Mouse (Mus musculus) neural tube, embryonic 13.5 days (tissue): ENCODE measurements around the gene Auts2. TPM values are rescaled to one million over a fixed set of nuclear protein-coding genes. Genes with fewer than 3 reads are reported as not detected.

Source experiments
- ATAC-seq: fragments of 200-750 bp; cut with Nextera tagmentation; 2 replicates; pipeline ENCODE4 v1.8.0; 2017; ENCODE audit warnings: low read depth, mild to moderate bottlenecking, moderate TSS enrichment, moderate library complexity
- H3K27ac ChIP-seq: fragments of 300-500 bp; sonication (generic); replicated peaks from 2 replicates; pipeline ENCODE4 v1.5.1; 2015; ENCODE audit warnings: moderate library complexity, mild to moderate bottlenecking, inconsistent platforms
- H3K27me3 ChIP-seq: fragments of 300-500 bp; sonication (generic); 2 replicates; pipeline ENCODE4 v1.6.1; 2015; ENCODE audit warnings: mild to moderate bottlenecking, inconsistent platforms
- H3K36me3 ChIP-seq: fragments of 300-500 bp; sonication (generic); 2 replicates; pipeline ENCODE4 v1.6.1; 2015; ENCODE audit warnings: mild to moderate bottlenecking, inconsistent platforms
- H3K4me1 ChIP-seq: fragments of 300-500 bp; sonication (generic); replicated peaks from 2 replicates; pipeline ENCODE4 v1.6.1; 2015; ENCODE audit warnings: inconsistent platforms
- H3K4me2 ChIP-seq: fragments of 300-500 bp; sonication (generic); 2 replicates; pipeline ENCODE4 v1.6.1; 2015; ENCODE audit warnings: inconsistent platforms, mild to moderate bottlenecking, moderate library complexity
- H3K4me3 ChIP-seq: fragments of 300-500 bp; sonication (generic); 2 replicates; pipeline ENCODE4 v1.5.1; 2015; ENCODE audit warnings: mild to moderate bottlenecking, inconsistent platforms
- H3K9ac ChIP-seq: fragments of 300-500 bp; sonication (generic); 2 replicates; pipeline ENCODE4 v1.6.1; 2015; ENCODE audit warnings: moderate library complexity, mild to moderate bottlenecking, inconsistent platforms
- H3K9me3 ChIP-seq: fragments of 300-500 bp; sonication (generic); 2 replicates; pipeline ENCODE4 v1.6.1; 2016; ENCODE audit warnings: inconsistent platforms
- WGBS: fragments of 180-500 bp; shearing (Covaris S2); methylation state at CpG from one replicate; pipeline ENCODE4 v1.1.7; 2015; 5-methylcytosine and 5-hydroxymethylcytosine counted together
- polyA plus RNA-seq: library from polyadenylated mRNA; unstranded; fragments of >200 nt; fragmentation: Nextera tagmentation; extraction: Ambion mirVana; gene quantifications from 2 replicates; pipeline ENCODE4 v1.2.1, GENCODE M21; 2015

Gene Auts2
- polyA plus RNA-seq, 1 experiment from 2014 or later: 72.6 TPM

- no peak overlapping the region for H3K4me3 ChIP-seq
- no peak overlapping the region for H3K9ac ChIP-seq
- H3K27ac ChIP-seq: no peak overlapping the region
- WGBS: 92% methylated on average over 10 of the region's 10 CpGs
- no peak overlapping the region for H3K4me2 ChIP-seq
- H3K9me3 ChIP-seq: no peaks in the 10 kb centered on the region
- peaks cover 39% of the 10 kb centered on the region for H3K27me3 ChIP-seq
- no peak for ATAC-seq
- H3K36me3 ChIP-seq: no peaks in the 10 kb centered on the region
- H3K4me1 ChIP-seq: peaks cover 58% of the 10 kb centered on the region
Measured at GRCm38 (mm10) chr5:131593261-131593660, 949.9 kb downstream of the Auts2 start.

GRCm38 (mm10) chr5:131589948-131590467, 953.1 kb downstream of the Auts2 start:
- Histone ChIP-seq H3K9ac (no peak overlapping the region), H3K4me3 (no peak overlapping the region), H3K9me3 (no peaks in the 10 kb centered on the region), H3K4me1 (peaks cover 61% of the 10 kb centered on the region), H3K4me2 (no peak overlapping the region), H3K27ac (no peak overlapping the region), H3K36me3 (no peaks in the 10 kb centered on the region), H3K27me3 (peaks cover 40% of the 10 kb centered on the region)
- WGBS: 93% methylated on average over 6 of the region's 6 CpGs
- no peak for ATAC-seq

- Histone ChIP-seq H3K4me1 (peaks cover 78% of the 10 kb centered on the region), H3K4me3 (peak overlapping the region; percentile 3; the same call in 1 of the 2 replicates), H3K27me3 (peaks cover 36% of the 10 kb centered on the region), H3K4me2 (peak overlapping the region; percentile 45), H3K9ac (peak overlapping the region; percentile 50), H3K27ac (peak overlapping the region; percentile 91), H3K36me3 (no peaks in the 10 kb centered on the region), H3K9me3 (no peaks in the 10 kb centered on the region)
- ATAC-seq: peak; percentile 7
- 15% methylated on average over 5 of the region's 5 CpGs for WGBS
Measured at GRCm38 (mm10) chr5:131586332-131586700, 956.8 kb downstream of the Auts2 start.

- Histone ChIP-seq H3K9me3 (no peaks in the 10 kb centered on the region), H3K4me2 (peak overlapping the region; percentile 45), H3K27ac (peak overlapping the region; percentile 91), H3K4me3 (no peak overlapping the region), H3K9ac (peak overlapping the region; percentile 46), H3K4me1 (peaks cover 78% of the 10 kb centered on the region), H3K36me3 (no peaks in the 10 kb centered on the region), H3K27me3 (peaks cover 31% of the 10 kb centered on the region)
- ATAC-seq: peak; percentile 89
- WGBS: 4% methylated on average over 26 of the region's 26 CpGs
Measured at GRCm38 (mm10) chr5:131585684-131586331, 957.3 kb downstream of the Auts2 start.

- H3K4me3 ChIP-seq: no peak overlapping the region
- H3K27me3 ChIP-seq: peaks cover 18% of the 10 kb centered on the region
- no peaks in the 10 kb centered on the region for H3K36me3 ChIP-seq
- H3K9me3 ChIP-seq: no peaks in the 10 kb centered on the region
- peak overlapping the region; percentile 53 for H3K9ac ChIP-seq
- H3K4me1 ChIP-seq: peaks cover 90% of the 10 kb centered on the region
- peak overlapping the region; percentile 83 for H3K27ac ChIP-seq
- peak overlapping the region; percentile 45 for H3K4me2 ChIP-seq
- no peak for ATAC-seq
- WGBS: 13% methylated on average over 12 of the region's 12 CpGs
Measured at GRCm38 (mm10) chr5:131584260-131585135, 958.6 kb downstream of the Auts2 start.

GRCm38 (mm10) chr5:131581110-131582050, 961.8 kb downstream of the Auts2 start:
- Histone ChIP-seq H3K4me3 (no peak overlapping the region), H3K4me1 (peaks cover 94% of the 10 kb centered on the region), H3K36me3 (no peaks in the 10 kb centered on the region), H3K4me2 (peak overlapping the region; percentile 23), H3K27ac (peak overlapping the region; percentile 76), H3K9ac (no peak overlapping the region), H3K27me3 (0 out of 2 replicates have a peak, but pooled peaks cover 9% of the 10 kb centered on the region), H3K9me3 (no peaks in the 10 kb centered on the region)
- ATAC-seq: peak; percentile 20
- 14% methylated on average over 23 of the region's 23 CpGs for WGBS

- 92% methylated on average over 9 of the region's 9 CpGs for WGBS
- no peak overlapping the region for H3K9ac ChIP-seq
- H3K9me3 ChIP-seq: no peaks in the 10 kb centered on the region
- H3K4me2 ChIP-seq: no peak overlapping the region
- H3K27ac ChIP-seq: no peak overlapping the region
- no peak overlapping the region for H3K4me3 ChIP-seq
- peaks cover 94% of the 10 kb centered on the region for H3K4me1 ChIP-seq
- 0 out of 2 replicates have a peak, but pooled peaks cover 8% of the 10 kb centered on the region for H3K27me3 ChIP-seq
- no peaks in the 10 kb centered on the region for H3K36me3 ChIP-seq
- ATAC-seq: no peak
Measured at GRCm38 (mm10) chr5:131578737-131579136, 964.4 kb downstream of the Auts2 start.

- peak; percentile 25; the same call in 1 of the 2 replicates for ATAC-seq
- Histone ChIP-seq H3K9me3 (no peaks in the 10 kb centered on the region), H3K4me1 (peaks cover 77% of the 10 kb centered on the region), H3K4me2 (no peak overlapping the region), H3K9ac (no peak overlapping the region), H3K4me3 (no peak overlapping the region), H3K27ac (peak overlapping the region; percentile 69), H3K27me3 (peaks cover 12% of the 10 kb centered on the region), H3K36me3 (no peaks in the 10 kb centered on the region)
- WGBS: 43% methylated on average over 11 of the region's 11 CpGs
Measured at GRCm38 (mm10) chr5:131575733-131576265, 967.3 kb downstream of the Auts2 start.

GRCm38 (mm10) chr5:131575086-131575514, 968.0 kb downstream of the Auts2 start:
- H3K4me1 ChIP-seq: peaks cover 70% of the 10 kb centered on the region
- H3K4me2 ChIP-seq: peak overlapping the region; percentile 23

GRCm38 (mm10) chr5:131574469-131575085, 968.6 kb downstream of the Auts2 start:
- ATAC-seq: peak; percentile 55

More at GRCm38 (mm10) chr5:131575086-131575514, 968.0 kb downstream of the Auts2 start:
- Histone ChIP-seq H3K27me3 (peaks cover 13% of the 10 kb centered on the region), H3K9me3 (no peaks in the 10 kb centered on the region), H3K27ac (peak overlapping the region; percentile 69), H3K9ac (no peak overlapping the region), H3K36me3 (no peaks in the 10 kb centered on the region), H3K4me3 (no peak overlapping the region)
- 14% methylated on average over 5 of the region's 5 CpGs for WGBS
- ATAC-seq: peak; percentile 82

More at GRCm38 (mm10) chr5:131574469-131575085, 968.6 kb downstream of the Auts2 start:
- Histone ChIP-seq H3K4me3 (no peak overlapping the region), H3K4me2 (peak overlapping the region; percentile 23), H3K9ac (no peak overlapping the region), H3K27ac (peak overlapping the region; percentile 69), H3K4me1 (peaks cover 65% of the 10 kb centered on the region), H3K36me3 (no peaks in the 10 kb centered on the region), H3K27me3 (peaks cover 14% of the 10 kb centered on the region), H3K9me3 (no peaks in the 10 kb centered on the region)
- 29% methylated on average over 16 of the region's 16 CpGs for WGBS
